8 mouse cellular contexts compared by ENCODE assay signal in the genomic region with DNA sequence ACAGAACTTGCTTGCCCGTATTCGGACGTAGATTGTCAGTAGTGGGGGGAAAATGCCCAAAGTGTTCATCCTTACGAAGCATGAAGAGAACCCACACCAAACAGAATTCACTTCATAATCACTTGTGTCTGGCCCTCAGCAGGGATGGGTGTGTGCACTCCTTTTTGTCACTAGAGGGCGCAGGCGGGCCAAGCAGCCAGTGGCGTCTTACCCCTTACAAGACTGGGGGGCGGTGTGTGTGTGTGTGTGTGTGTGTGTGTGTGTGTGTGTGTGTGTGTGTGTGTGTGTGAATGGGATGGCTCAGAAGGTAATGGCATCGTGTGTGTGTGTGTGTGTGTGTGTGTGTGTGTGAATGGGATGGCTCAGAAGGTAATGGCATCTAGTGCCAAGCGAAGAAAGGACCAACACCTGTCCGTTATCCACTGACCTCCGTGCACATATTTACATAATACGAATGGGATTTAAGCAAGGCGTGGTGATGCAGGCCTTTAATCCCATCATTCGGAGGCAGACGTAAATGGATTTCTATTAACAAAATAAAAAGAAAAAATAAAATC. TPM values are rescaled to one million over a fixed set of nuclear protein-coding genes. Genes with fewer than 3 reads are reported as not detected.
DNase-seq lines count a peak whose midpoint lies in the region; ATAC-seq lines count a peak whose summit lies in the region.

Gene Vps35l, plus strand, starts transcription at position 252 of the 557 bp plus-strand sequence.

- ATAC-seq in hindbrain, embryonic 14.5 days (ENCODE audit: low FRiP score): peak; percentile 87

- peak within 1 kb of the TSS; percentile 69 for H3K4me3 ChIP-seq in hindbrain, embryonic 14.5 days (replicated peaks; ENCODE audit: low read length)

- no peaks in the 10 kb centered on the region for H3K27me3 ChIP-seq in hindbrain, embryonic 14.5 days (ENCODE audit: control insufficient read depth, insufficient read depth, low read length)

- H3K27ac ChIP-seq in hindbrain, embryonic 14.5 days: peak within 1 kb of the TSS; percentile 91

- peaks cover 26% of the 10 kb centered on the region for H3K36me3 ChIP-seq in hindbrain, embryonic 14.5 days (replicated peaks; ENCODE audit: control insufficient read depth, insufficient read depth)

- peak within 1 kb of the TSS; percentile 76 for H3K9ac ChIP-seq in hindbrain, embryonic 14.5 days

- H3K9me3 ChIP-seq in hindbrain, embryonic 14.5 days (ENCODE audit: control insufficient read depth, low read length): no peaks in the 10 kb centered on the region

- peaks cover 14% of the 10 kb centered on the region; the same call in 1 of the 2 replicates for H3K4me1 ChIP-seq in hindbrain, embryonic 14.5 days (replicated peaks; ENCODE audit: control insufficient read depth, insufficient read depth, low read length)

- H3K4me2 ChIP-seq in hindbrain, embryonic 14.5 days (replicated peaks): peak within 1 kb of the TSS; percentile 71

- peak; percentile 60 for DNase-seq in WW6 (ENCODE audit: low read depth, low spot score)
- peak; percentile 83 to 92 for DNase-seq in cerebellum, postnatal 25 days
- peak; percentile 68 to 77 for DNase-seq in frontal cortex, postnatal 36 days (ENCODE audit: low spot score in 2 of 2)
- DNase-seq in hindbrain, embryonic 14.5 days (ENCODE audit: low spot score): peak; percentile 91
- peak; percentile 58 to 79 for DNase-seq in layer of hippocampus, postnatal 25 days (ENCODE audit: extremely low spot score in 1 of 2, low spot score in 1 of 2)
- DNase-seq in lung, postnatal 14 days: peak; percentile 84
- DNase-seq in retina, adult 2 months (ENCODE audit: low read depth, low spot score): peak; percentile 67
- DNase-seq in thymus, postnatal 25 days: peak; percentile 85

- WGBS in hindbrain, embryonic 14.5 days: 2% methylated on average over 16 of the region's 16 CpGs

RNA-seq across cellular contexts. Expression of gene Vps35l, which starts in this region (rescaled TPM):
- 93.9 and 101 TPM in 2 replicates for polyA plus RNA-seq in hindbrain, embryonic 14.5 days (2014; fragmentation: Nextera tagmentation; extraction: Ambion mirVana)
- 10 to 100 TPM; 62.8 to 68.5 TPM for total RNA-seq in layer of hippocampus, postnatal 25 days (2021)

Comparison
In these comparisons a context has a peak if more than half of its experiments do, and no peak if none do; other contexts are left out.
1. Peak in every context shown above with its lines: DNase-seq, ATAC-seq, H3K4me3 ChIP-seq and H3K27ac ChIP-seq.